Mouse (Mus musculus): ENCODE measurements around the gene Tcf19. TPM values are rescaled to one million over a fixed set of nuclear protein-coding genes. Genes with fewer than 3 reads are reported as not detected.

The Tcf19 gene
- polyA plus RNA-seq, 1 experiment: 70.1 TPM

DNA sequence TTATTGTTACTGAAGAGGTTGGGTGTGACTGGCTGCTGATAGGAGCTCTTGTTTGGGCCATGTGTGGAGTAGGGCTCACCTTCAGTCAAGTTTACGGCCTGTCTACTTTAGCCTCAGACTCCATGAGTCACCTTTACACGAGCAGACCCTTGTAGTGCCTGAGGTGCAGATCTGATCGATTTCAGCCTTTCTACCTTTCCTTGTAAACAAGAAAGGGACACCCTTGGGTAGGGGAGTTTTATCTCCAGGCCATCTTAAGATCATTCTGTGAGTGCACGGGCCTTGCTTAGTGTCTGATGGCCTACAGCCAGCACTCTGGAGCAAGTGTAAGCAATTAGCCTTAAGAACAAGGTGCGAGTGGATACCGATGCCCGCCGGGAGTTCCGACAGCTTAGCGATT, 9.7 kb downstream of the Tcf19 start:
- no peak for TF ChIP-seq GATA1 (IDR thresholded peaks at IDR 0.05; ENCODE audit: low read length)

DNA sequence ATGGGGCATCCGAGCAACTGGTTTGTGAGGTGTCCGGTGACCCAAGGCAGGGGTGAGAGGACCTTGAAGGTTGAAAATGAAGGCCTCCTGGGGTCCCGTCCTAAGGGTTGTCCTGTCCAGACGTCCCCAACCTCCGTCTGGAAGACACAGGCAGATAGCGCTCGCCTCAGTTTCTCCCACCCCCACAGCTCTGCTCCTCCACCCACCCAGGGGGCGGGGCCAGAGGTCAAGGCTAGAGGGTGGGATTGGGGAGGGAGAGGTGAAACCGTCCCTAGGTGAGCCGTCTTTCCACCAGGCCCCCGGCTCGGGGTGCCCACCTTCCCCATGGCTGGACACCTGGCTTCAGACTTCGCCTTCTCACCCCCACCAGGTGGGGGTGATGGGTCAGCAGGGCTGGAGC, 10.8 kb downstream of the Tcf19 start, which contains the start of gene Pou5f1:
Gene Pou5f1 (plus strand): TSS at position 243 of the 400 bp plus-strand sequence.
- TF ChIP-seq GATA1 (IDR thresholded peaks at IDR 0.05; ENCODE audit: low read length): no peak

DNA sequence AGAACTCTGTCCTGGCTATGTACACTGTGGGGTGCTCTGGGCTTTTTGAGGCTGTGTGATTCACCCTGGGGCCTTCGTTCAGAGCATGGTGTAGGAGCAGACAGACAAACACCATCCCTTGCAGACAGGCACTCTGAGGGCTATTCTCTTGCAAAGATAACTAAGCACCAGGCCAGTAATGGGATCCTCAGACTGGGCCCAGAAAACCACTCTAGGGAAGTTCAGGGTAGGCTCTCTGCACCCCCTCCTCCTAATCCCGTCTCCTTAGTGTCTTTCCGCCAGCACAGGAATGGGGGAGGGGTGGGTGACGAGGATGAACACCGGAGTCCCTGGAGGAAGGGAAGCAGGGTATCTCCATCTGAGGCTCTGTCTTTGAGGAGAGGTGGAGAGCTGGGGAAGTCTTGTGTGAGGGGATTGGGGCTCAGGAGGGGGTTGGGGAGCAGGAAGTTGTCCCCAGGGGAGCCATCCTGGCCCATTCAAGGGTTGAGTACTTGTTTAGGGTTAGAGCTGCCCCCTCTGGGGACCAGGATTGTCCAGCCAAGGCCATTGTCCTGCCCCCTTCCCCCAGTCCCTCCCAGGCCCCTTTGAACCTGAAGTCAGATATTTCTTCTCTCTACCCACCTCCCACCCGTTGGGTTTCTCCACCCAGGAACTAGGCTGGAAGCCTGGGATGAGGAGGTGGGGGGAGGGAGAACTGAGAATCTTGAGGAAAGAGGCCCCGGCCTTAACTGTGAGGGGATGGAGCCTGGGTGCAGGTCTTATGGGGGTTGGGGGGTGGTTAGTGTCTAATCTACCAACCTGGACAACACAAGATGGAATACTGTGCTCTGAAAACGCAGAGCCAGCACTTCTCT, 11.8 kb downstream of the Tcf19 start:
- TF ChIP-seq GATA1 (IDR thresholded peaks at IDR 0.05; ENCODE audit: low read length): no peak

DNA sequence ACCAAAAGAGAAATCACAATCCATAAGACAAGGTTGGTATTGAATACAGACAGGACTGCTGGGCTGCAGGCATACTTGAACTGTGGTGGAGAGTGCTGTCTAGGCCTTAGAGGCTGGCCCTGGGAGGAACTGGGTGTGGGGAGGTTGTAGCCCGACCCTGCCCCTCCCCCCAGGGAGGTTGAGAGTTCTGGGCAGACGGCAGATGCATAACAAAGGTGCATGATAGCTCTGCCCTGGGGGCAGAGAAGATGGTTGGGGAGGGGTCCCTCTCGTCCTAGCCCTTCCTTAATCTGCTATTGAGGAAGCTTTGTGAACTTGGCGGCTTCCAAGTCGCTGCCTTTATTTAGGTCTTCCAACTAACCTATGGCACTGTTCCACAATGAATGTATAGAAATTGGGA, 12.8 kb downstream of the Tcf19 start:
- TF ChIP-seq GATA1 (IDR thresholded peaks at IDR 0.05; ENCODE audit: low read length): no peak

DNA sequence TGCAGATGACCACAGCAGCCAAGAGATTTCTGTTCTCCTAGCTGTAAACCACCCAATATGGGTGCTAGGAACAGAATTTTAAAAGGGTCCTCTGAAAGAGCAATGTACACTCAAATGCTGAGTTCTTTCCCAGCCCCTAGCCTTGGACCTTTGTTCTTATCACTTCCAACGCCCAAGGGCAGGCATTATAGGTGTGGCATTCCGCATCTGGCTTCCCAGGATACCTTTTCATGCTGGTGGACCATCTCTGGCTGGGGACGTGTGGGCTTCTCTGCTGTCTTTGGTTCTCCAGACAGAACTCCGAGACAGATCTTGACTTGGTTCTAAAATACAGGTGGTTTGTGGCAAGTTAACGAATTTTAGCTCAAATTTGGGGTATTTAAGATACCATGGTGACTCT, 13.9 kb downstream of the Tcf19 start:
- TF ChIP-seq GATA1 (IDR thresholded peaks at IDR 0.05; ENCODE audit: low read length): no peak

DNA sequence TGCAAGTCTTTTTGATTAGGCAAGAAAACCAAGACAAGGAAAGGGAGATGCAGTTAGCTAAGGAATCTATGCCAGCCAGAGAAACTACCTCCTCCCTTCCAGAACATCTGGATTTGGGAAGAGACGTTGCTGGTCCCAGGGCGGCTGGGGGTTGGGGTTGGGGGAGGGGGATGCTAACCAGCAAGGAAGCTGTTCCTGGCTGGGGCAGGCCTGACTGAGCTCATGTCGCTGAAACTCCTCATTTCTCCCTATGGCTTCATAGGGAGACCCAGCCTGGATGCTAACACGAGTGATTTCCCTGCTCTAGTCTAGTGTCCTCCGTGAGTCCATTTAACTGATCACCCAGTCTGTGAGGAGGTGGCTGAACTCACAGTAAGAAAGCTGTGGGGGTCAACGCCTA, 14.4 kb downstream of the Tcf19 start:
- TF ChIP-seq GATA1 (IDR thresholded peaks at IDR 0.05; ENCODE audit: low read length): no peak

DNA sequence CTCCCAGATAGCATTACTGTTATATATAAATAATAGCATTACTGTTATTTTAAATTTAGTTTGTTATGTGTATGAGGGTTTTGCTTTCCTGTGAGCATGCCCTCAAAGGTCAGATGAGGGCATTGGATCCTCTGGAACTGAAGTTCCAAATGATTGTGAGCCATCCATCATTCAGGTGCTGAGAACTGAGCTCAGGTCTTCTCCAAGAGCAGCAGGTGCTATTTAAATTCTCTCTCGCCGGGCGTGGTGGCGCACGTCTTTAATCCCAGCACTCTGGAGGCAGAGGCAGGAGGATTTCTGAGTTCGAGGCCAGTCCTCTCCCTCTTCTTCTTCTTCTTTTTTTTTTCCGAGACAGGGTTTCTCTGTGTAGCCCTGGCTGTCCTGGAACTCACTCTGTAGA, 19.5 kb downstream of the Tcf19 start:
- no peak for TF ChIP-seq GATA1 (IDR thresholded peaks at IDR 0.05; ENCODE audit: low read length)

DNA sequence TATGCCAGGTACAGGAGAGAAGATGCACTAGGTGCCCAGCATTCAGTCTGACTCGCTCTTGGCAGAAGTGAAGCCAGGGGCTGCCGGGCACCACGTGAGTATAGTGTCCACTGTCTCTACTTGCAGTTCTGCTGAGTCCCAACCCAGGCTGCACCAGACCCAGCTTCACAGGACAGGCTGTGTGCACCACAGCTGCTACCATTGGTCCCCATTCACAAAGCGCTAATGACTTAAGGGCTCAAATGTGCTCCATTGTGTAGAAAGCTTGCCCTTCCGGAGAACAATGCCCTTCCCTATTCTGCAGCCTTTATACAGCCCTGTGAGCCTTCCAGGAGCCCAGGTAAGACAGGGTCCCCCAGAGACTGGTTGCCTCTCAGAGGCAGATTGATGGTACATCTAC, 26.3 kb downstream of the Tcf19 start:
- no peak for TF ChIP-seq GATA1 (IDR thresholded peaks at IDR 0.05; ENCODE audit: low read length)

DNA sequence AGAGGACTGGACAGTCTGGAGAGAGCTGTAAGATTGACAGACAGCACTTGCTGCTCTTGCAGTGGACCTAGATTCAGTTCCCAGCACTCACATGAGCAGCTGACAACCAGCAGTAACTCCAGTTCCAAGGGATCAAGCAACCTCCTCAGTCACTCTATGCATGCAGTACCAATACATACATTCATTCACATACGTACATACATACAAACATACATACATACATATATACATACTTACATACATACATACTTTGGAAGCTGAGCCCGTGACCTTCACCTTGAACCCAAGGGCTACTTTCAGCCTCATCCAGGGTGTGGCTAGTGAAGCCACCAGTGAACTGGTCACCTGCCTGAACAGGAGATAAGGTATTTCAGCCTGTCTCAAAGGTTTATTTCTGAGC, 28.6 kb downstream of the Tcf19 start:
- TF ChIP-seq GATA1 (IDR thresholded peaks at IDR 0.05; ENCODE audit: low read length): no peak

DNA sequence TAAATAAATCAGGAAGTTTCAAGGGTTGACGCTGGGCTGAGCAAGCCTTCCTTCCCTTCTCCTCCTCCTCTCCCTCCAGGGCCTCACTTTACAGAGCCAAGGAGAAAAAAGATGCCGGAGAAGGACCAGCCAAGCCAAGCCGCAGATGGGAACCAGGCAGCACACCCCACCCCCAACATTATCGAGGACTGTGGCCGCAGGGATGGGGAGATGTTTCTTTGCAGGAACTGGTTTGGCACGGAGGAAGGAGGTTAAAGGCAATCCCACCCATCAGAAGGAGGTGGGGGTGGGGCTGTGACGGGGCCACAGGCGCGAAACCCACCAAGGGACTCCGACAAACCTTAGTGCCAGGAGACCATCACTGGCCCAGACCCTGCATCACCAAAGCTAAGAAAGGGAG, 29.9 kb downstream of the Tcf19 start:
- no peak for TF ChIP-seq GATA1 (IDR thresholded peaks at IDR 0.05; ENCODE audit: low read length)

DNA sequence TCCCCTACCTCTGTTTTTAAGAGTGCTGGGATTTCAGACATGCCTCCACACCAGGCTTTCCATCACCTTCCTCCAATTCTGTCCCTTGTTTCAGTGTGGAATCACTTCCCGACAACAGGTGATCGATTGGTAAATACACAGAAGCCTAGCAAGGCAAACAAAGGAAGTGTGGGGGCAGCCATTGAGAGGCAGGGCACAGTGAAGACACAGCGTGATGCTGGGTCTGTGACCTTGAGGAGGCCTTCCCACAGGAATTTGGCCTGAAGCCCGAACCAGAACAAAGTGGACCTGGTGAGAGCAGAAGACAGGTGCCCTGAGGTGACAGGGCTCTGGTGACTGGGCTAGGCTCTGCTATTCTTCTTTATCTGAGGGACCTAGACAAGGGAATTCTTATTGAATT, 30.9 kb downstream of the Tcf19 start:
- no peak for TF ChIP-seq GATA1 (IDR thresholded peaks at IDR 0.05; ENCODE audit: low read length)

DNA sequence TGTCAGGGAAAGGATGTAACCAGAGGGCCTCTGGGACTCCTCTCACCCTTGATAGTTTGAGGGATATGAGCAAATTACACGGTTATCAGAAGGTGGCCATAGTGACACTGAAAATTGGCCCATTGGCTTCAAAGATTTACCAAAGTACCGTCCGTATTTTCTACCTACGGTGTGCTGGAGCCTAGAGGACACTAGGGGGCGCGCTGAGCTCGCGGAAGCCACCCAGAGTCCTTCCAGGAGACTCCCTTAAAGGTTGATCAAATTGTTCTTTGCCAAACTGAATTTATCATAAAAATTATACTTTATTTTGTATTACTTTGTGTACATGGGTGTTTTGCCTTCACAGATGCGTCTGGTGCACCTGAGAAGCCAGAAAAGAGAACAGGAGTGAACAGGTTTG, 32.6 kb downstream of the Tcf19 start:
- TF ChIP-seq GATA1 (IDR thresholded peaks at IDR 0.05; ENCODE audit: low read length): no peak

DNA sequence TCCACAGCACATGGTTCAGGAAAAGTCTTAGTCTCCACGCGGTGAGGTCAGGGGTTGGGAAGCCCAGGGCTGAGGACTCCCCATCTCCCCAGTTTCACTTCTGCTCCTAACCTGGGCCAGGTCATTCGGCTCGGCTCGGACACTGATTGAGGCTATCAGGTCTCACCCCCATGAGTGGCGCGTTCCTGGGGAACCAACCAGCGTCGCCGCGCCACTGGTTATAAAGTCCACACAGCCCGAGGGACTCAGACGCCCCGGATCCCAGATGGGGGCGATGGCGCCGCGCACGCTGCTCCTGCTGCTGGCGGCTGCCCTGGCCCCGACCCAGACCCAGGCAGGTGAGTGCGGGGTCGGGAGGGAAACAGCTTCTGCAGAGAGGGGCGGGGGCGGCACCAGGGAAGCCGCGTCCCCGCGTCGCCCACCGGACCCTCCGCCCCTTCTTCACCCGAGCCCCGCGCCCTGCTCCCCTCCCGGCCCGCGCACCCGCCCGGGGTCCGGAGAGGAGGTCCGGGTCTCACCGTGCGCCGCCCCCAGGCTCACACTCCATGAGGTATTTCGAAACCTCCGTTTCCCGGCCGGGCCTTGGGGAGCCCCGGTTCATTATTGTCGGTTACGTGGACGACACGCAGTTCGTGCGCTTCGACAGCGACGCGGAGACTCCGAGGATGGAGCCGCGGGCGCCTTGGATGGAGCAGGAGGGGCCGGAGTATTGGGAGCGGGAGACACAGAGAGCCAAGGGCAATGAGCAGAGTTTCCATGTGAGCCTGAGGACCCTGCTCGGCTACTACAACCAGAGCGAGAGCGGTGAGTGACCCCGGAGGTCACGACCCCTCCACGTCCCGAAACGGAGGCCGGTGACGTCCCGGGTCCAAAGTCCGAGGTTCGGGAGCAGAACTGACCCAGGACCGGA, 46.5 kb downstream of the Tcf19 start, which contains the start of gene H2-Q10:
Gene H2-Q10 (plus strand): TSS at position 248 of the 910 bp plus-strand sequence.
- no peak for TF ChIP-seq GATA1 (IDR thresholded peaks at IDR 0.05; ENCODE audit: low read length)

Other genes starting within 250 kb of the Tcf19 start
- not detected in 2 replicates for gene H2-Q1, start 196.4 kb downstream of the Tcf19 start, polyA plus RNA-seq (2012)
- not detected in 2 replicates for gene H2-Q2, start 174.6 kb downstream of the Tcf19 start, polyA plus RNA-seq (2012)
- not detected in 2 replicates for gene H2-Q4, start 137.2 kb downstream of the Tcf19 start, polyA plus RNA-seq (2012)
- not detected in 2 replicates for gene H2-Q6, start 92.0 kb downstream of the Tcf19 start, polyA plus RNA-seq (2012)
- gene H2-Q7, start 77.7 kb downstream of the Tcf19 start, polyA plus RNA-seq (2012): not detected in 2 replicates
- gene H2-Q10, start 46.7 kb downstream of the Tcf19 start, polyA plus RNA-seq (2012): not detected in 2 replicates
- not detected in 2 replicates for gene Pou5f1, start 10.8 kb downstream of the Tcf19 start, polyA plus RNA-seq (2012)
- 18.1 and 24.7 TPM in 2 replicates for gene Cchcr1, start 276 bp upstream of the Tcf19 start, polyA plus RNA-seq (2012)
- gene Psors1c2, start 16.4 kb upstream of the Tcf19 start, polyA plus RNA-seq (2012): 0.76 and 0.77 TPM in 2 replicates
- gene Cdsn, start 35.3 kb upstream of the Tcf19 start, polyA plus RNA-seq (2012): not detected in 2 replicates
- gene 2300002M23Rik, start 50.6 kb upstream of the Tcf19 start, polyA plus RNA-seq (2012): not detected in 2 replicates
- not detected in 2 replicates for gene Sfta2, start 84.7 kb upstream of the Tcf19 start, polyA plus RNA-seq (2012)
- gene Gm9573, start 109.8 kb upstream of the Tcf19 start, polyA plus RNA-seq (2012): not detected in 2 replicates
- not detected in 2 replicates for gene Mucl3, start 126.9 kb upstream of the Tcf19 start, polyA plus RNA-seq (2012)
- gene Vars2, start 150.8 kb upstream of the Tcf19 start, polyA plus RNA-seq (2012): 100 and 135 TPM in 2 replicates
- 20.1 and 28.1 TPM in 2 replicates for gene Gtf2h4, start 156.9 kb upstream of the Tcf19 start, polyA plus RNA-seq (2012)
- 0.02 and 0.03 TPM in 2 replicates for gene Ddr1, start 187.8 kb upstream of the Tcf19 start, polyA plus RNA-seq (2012)

Data from G1E-ER4 (cell line).